Mouse (Mus musculus) megakaryocyte, embryonic 14.5 days (primary cell): ENCODE measurements around the gene Rbbp6.

ENCODE experiments used
- FLI1 ChIP-seq: IDR thresholded peaks from 2 replicates; pipeline ENCODE4 v1.6.1; 2012; ENCODE audit warnings: low read length, inconsistent platforms, mixed read lengths
- GATA1 ChIP-seq: IDR thresholded peaks from 3 replicates; pipeline ENCODE4 v1.6.1; 2012; ENCODE audit warnings: mixed read lengths, low read length, inconsistent platforms, borderline replicate concordance

DNA sequence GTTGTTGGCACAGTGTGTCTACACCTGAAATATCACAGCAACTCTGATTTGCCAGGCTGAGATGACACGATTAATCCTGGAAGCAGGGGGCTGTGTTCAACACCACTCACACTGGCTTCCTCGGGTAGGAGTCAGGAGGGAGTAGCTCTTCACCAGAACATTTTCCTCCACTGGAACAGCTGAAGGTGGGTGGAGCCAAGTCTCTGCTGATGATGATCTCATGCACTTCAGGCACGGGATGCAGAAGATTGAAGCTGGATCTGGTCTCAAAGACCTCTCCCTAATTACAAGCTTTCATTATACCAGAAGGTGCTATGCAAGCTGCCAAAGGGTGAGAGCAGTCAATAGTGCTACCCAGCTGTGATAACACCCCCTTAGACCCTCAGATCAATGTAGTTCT, 35.0 kb upstream of the Rbbp6 start:
- TF ChIP-seq GATA1: no peak
- TF ChIP-seq FLI1: no peak
